Mouse (Mus musculus) liver, adult 2 months (tissue): ENCODE measurements at regions not wholly inside any gene's neighbourhood (a gene's known extent, or its start where the extent isn't known, plus 50 kb on each side); places are given as distances from the start of the nearest gene placed in this dataset.

Source experiments
- CTCF ChIP-seq: fragments of 200-500 bp; IDR thresholded peaks from 2 replicates; pipeline ENCODE4 v1.5.1; 2011; ENCODE audit warnings: low read depth, low read length, control low read depth
- POLR2A ChIP-seq: fragments of 200-500 bp; IDR thresholded peaks from 2 replicates; pipeline ENCODE4 v1.6.1; 2011; ENCODE audit warnings: low read length, control low read depth; ENCODE audit not compliant: insufficient read depth; ENCODE audit errors: extremely low read depth

- TF ChIP-seq POLR2A (no peak), CTCF (no peak)
Measured at GRCm38 (mm10) chr10:21688513-21688912, 95.6 kb downstream of the 1700020N01Rik start.
